Mouse (Mus musculus) liver, embryonic 12.5 days (tissue): ENCODE measurements around the gene BC005624. TPM values are rescaled to one million over a fixed set of nuclear protein-coding genes. Genes with fewer than 3 reads are reported as not detected.
A peak's percentile ranks its signal among the peaks of the same experiment; 100 is the strongest.

Experiments
- ATAC-seq: fragments of 200-750 bp; cut with Nextera tagmentation; 2 replicates; pipeline ENCODE4 v1.8.0; 2017; ENCODE audit warnings: moderate number of reproducible peaks, mild to moderate bottlenecking, moderate library complexity
- H3K27ac ChIP-seq: fragments of 300-500 bp; sonication (generic); 2 replicates; pipeline ENCODE4 v1.5.1; 2016; ENCODE audit warnings: mild to moderate bottlenecking
- H3K27me3 ChIP-seq: fragments of 300-500 bp; sonication (generic); replicated peaks from 2 replicates; pipeline ENCODE4 v1.6.1; 2016; ENCODE audit warnings: mild to moderate bottlenecking, moderate library complexity
- H3K36me3 ChIP-seq: fragments of 300-500 bp; sonication (generic); 2 replicates; pipeline ENCODE4 v1.6.1; 2016; ENCODE audit warnings: mild to moderate bottlenecking, moderate library complexity
- H3K4me1 ChIP-seq: fragments of 300-500 bp; sonication (generic); 2 replicates; pipeline ENCODE4 v1.6.1; 2016
- H3K4me2 ChIP-seq: fragments of 300-500 bp; sonication (generic); 2 replicates; pipeline ENCODE4 v1.6.1; 2016; ENCODE audit warnings: mild to moderate bottlenecking, moderate library complexity
- H3K4me3 ChIP-seq: fragments of 300-500 bp; sonication (generic); 2 replicates; pipeline ENCODE4 v1.5.1; 2016; ENCODE audit warnings: mild to moderate bottlenecking, moderate library complexity
- H3K9ac ChIP-seq: fragments of 300-500 bp; sonication (generic); 2 replicates; pipeline ENCODE4 v1.6.1; 2016; ENCODE audit warnings: mild to moderate bottlenecking, moderate library complexity
- H3K9me3 ChIP-seq: fragments of 300-500 bp; sonication (generic); replicated peaks from 2 replicates; pipeline ENCODE4 v1.6.1; 2016; ENCODE audit warnings: mild to moderate bottlenecking, moderate library complexity
- WGBS: fragments of 180-500 bp; shearing (Covaris S2); methylation state at CpG from one replicate; pipeline ENCODE4 v1.1.7; 2016; ENCODE audit not compliant: insufficient replicate concordance; 5-methylcytosine and 5-hydroxymethylcytosine counted together
- polyA plus RNA-seq: library from polyadenylated mRNA; unstranded; fragments of >200 nt; fragmentation: Nextera tagmentation; extraction: Ambion mirVana; gene quantifications from 2 replicates; pipeline ENCODE4 v1.2.1, GENCODE M21; 2016

The BC005624 gene
- polyA plus RNA-seq, 1 experiment from 2014 or later = 36.9 TPM

DNA sequence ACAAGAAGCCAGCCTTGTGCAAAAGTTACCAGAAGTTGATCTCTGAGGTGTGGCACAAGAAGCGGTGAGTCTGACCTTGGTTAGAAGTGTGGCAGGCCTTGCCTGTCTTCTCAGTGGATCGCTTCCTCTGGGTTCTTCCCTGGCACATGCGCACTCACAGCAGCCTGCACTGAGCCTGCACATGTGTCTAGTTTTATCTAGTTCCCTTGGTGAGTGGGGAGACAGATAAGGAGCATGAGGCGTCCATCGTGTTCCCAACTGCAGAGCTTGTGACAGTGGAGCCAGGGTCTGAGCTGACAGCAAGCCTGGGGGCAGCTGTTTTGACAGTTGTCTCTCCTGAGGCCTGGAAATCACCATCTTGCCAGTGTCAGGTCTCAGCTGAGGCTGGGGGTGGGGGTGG lies 24.4 kb upstream of the BC005624 start:
- H3K27ac ChIP-seq = peak overlapping the region; percentile 89
- peaks cover 48% of the 10 kb centered on the region for H3K4me1 ChIP-seq
- peak overlapping the region; percentile 70 for H3K4me2 ChIP-seq
- 10% methylated on average over 5 of the region's 5 CpGs for WGBS
- H3K4me3 ChIP-seq = peak overlapping the region; percentile 45
- peak; percentile 90 for ATAC-seq
- H3K9ac ChIP-seq = peak overlapping the region; percentile 70
- H3K36me3 ChIP-seq = peaks cover 37% of the 10 kb centered on the region
- H3K9me3 ChIP-seq = no peaks in the 10 kb centered on the region
- H3K27me3 ChIP-seq = no peaks in the 10 kb centered on the region

GRCm38 (mm10) chr2:31005453-31005852 lies 23.5 kb upstream of the BC005624 start:
- H3K9me3 ChIP-seq = no peaks in the 10 kb centered on the region
- peak overlapping the region; percentile 45 for H3K4me3 ChIP-seq
- 15% methylated on average over 2 of the region's 2 CpGs for WGBS
- H3K4me2 ChIP-seq = peak overlapping the region; percentile 70
- peaks cover 48% of the 10 kb centered on the region for H3K4me1 ChIP-seq
- ATAC-seq = peak; percentile 61
- peak overlapping the region; percentile 89 for H3K27ac ChIP-seq
- H3K27me3 ChIP-seq = no peaks in the 10 kb centered on the region
- peak overlapping the region; percentile 70 for H3K9ac ChIP-seq
- peaks cover 29% of the 10 kb centered on the region for H3K36me3 ChIP-seq

GRCm38 (mm10) chr2:31002857-31003256 lies 20.9 kb upstream of the BC005624 start:
- ATAC-seq = no peak
- H3K27me3 ChIP-seq = no peaks in the 10 kb centered on the region
- H3K9me3 ChIP-seq = no peaks in the 10 kb centered on the region
- H3K36me3 ChIP-seq = peaks cover 26% of the 10 kb centered on the region
- H3K4me1 ChIP-seq = peaks cover 36% of the 10 kb centered on the region
- no peak overlapping the region for H3K4me3 ChIP-seq
- no peak overlapping the region for H3K4me2 ChIP-seq
- no peak overlapping the region for H3K27ac ChIP-seq
- H3K9ac ChIP-seq = no peak overlapping the region
- 86% methylated on average over 10 of the region's 10 CpGs for WGBS

DNA sequence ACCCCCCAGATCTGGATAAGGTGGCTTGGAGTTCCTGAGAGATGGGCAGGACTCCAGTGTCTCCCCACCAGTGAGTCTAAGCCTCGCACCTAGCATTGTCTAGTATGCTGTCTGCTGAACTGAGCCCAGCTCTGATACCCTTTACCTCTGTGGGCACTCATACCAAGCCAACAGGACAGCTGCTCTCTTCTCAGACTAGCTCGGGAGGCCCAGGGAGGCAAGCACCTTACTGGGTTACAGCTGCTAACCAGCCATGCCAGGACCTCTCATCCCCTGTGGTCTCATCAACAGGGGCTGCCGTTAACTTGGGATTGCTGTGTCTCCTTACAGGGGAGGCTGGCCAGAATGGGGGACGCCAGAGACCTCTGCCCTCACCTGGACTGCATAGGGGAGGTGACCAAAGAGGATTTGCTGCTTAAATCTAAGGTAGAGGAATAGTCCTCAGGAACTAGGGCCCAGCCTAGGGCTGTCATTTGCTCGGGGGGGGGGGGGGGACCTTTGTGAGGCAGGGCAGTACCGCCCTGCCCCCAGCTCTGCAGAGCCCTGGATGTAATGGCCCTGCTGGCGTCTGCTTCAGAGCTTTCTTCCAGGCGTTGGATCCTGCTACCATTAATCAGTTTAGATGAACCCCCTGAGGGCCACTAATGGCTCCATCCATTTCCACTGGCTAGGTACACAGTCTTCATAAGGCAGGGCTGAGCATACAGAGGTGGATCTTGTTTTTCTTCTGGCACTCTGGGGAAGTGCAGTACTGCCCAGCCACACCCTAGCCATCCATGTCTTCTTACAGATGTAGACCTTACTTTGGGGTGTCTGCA lies 16.7 kb upstream of the BC005624 start:
- H3K27ac ChIP-seq = no peak overlapping the region
- ATAC-seq = no peak
- H3K4me1 ChIP-seq = no peaks in the 10 kb centered on the region
- no peaks in the 10 kb centered on the region for H3K9me3 ChIP-seq
- H3K27me3 ChIP-seq = no peaks in the 10 kb centered on the region; the same call in 1 of the 2 replicates
- peaks cover 14% of the 10 kb centered on the region for H3K36me3 ChIP-seq
- no peak overlapping the region for H3K4me3 ChIP-seq
- 68% methylated on average over 8 of the region's 8 CpGs for WGBS
- H3K4me2 ChIP-seq = no peak overlapping the region
- H3K9ac ChIP-seq = no peak overlapping the region

DNA sequence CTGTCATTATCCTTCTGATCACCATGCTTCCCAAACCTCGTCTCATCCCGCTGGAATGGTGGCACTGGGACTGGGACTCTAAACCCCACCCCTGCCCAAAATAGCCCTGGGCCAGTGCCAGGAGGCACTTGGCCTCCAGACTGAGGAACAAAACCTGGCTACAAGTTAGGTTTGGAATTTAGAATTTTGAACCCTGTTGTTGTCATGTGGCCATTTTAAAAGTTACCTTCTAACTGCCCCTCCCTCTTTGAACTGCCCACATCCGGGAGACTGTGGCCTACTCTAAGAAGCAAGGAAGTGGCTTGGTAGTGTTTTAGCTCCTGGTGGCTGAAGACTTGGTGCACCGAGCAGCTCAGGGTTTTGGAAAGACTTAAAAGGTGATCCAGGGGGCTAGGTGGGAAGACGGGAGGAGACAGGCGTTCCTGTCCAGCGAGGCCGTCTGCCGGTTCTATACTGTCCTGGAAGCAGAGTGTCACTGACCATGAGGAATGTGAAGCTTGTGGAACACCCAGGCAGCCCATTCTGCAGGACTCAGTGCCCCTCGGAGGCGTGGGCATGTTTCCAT lies 13.5 kb upstream of the BC005624 start:
- Histone ChIP-seq H3K36me3 (no peaks in the 10 kb centered on the region), H3K27ac (no peak overlapping the region), H3K4me3 (no peak overlapping the region), H3K4me1 (no peaks in the 10 kb centered on the region), H3K27me3 (no peaks in the 10 kb centered on the region; the same call in 1 of the 2 replicates), H3K9me3 (no peaks in the 10 kb centered on the region), H3K9ac (no peak overlapping the region), H3K4me2 (no peak overlapping the region)
- ATAC-seq = no peak
- WGBS = 75% methylated on average over 11 of the region's 11 CpGs

DNA sequence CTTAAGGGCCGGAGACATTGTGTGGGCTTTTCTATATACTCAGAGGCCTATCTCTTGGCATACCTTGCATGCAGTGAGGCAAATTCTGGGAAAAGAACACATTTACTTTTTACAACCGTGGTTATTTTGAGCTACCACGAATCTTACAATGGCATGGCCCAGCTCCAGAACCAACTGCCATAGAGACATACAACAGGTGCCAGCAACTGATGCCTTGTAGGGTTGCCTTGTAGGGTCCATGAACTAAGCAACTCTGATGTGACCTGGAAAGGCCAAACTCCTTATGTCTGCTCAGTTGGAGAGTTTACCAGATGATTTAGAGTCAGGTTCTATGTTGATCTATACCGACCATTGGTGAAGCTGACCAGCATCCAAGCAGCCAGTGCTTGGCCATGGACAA lies 12.9 kb upstream of the BC005624 start:
- no peak for ATAC-seq
- Histone ChIP-seq H3K36me3 (no peaks in the 10 kb centered on the region), H3K4me1 (no peaks in the 10 kb centered on the region), H3K4me2 (no peak overlapping the region), H3K4me3 (no peak overlapping the region), H3K27me3 (no peaks in the 10 kb centered on the region; the same call in 1 of the 2 replicates), H3K9ac (no peak overlapping the region), H3K9me3 (no peaks in the 10 kb centered on the region), H3K27ac (no peak overlapping the region)
- WGBS = 79% methylated on average over 4 of the region's 4 CpGs

GRCm38 (mm10) chr2:30990221-30990620 lies 8.2 kb upstream of the BC005624 start:
- H3K9ac ChIP-seq = no peak overlapping the region
- H3K9me3 ChIP-seq = no peaks in the 10 kb centered on the region
- ATAC-seq = no peak
- no peak overlapping the region for H3K27ac ChIP-seq
- no peaks in the 10 kb centered on the region for H3K36me3 ChIP-seq
- no peak overlapping the region for H3K4me3 ChIP-seq
- 69% methylated on average over 9 of the region's 9 CpGs for WGBS
- peaks cover 11% of the 10 kb centered on the region for H3K4me1 ChIP-seq
- H3K4me2 ChIP-seq = no peak overlapping the region
- no peaks in the 10 kb centered on the region for H3K27me3 ChIP-seq

DNA sequence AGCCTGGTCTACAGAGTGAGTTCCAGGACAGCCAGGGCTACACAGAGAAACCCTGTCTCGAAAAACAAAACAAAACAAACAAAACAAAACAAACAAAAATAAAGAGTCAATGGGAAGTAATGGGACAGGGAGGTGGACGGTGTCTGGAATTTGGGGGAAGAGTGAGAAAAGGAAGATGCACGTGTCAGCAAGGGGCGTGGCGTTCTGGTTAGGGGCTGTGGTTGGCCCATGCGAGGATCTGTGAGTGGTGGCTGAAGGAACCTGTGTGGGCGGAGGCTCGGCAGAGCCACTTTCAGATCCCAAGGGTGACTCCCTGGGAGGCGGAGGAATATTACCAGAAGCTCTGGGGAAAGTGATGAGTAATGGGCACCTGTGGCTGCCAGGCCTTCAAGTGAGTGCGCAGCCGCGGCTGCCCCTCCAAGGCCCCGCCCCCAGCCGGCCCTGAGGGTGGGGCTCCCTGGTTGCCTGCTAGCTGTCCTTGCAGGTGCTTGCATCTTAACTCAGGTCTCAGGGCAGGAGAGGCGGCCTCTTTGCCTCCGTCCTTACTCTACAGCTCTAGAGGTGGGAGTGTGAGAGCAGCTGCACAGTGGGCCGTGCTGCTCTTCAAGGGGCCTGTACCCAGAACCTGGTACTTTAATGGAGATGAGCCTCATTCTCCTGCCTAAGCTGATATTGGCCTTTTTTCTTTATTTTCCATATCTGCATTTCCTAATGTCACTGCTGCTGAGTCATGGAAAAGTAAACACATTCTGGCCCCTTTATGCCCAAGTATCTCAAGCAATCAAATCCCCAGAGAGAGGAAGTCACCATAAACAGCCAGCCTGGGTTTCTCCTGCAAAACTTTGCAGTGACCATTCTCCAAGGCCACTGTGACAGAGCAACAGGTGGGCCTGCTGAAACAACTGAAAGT lies 3.4 kb upstream of the BC005624 start:
- no peak for ATAC-seq

DNA sequence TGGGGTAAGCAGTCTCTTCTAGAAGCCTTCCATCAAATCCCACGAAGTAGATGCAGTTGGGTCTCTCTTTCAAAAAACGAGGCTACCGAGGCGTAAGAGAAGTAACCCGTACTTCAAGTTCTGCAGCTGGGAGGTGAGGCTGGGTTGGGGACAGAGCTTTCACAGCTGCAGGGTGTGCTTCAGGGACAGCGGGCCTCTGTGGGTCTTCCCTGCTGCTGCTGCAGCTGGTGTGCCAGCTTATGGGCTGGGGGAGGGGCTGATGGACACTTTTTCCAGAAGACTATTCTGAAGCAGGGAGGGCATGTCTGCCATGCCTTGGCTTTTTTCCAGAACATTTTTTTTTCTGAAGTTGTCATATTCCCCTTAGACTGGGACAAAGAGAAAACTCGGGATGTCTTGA lies 1.0 kb upstream of the BC005624 start:
- H3K9ac ChIP-seq = peak overlapping the region; percentile 75
- H3K27ac ChIP-seq = 0 out of 2 replicates have a peak overlapping the region, but pooled peaks have one; percentile 68
- H3K4me2 ChIP-seq = peak overlapping the region; percentile 93
- no peak for ATAC-seq
- H3K4me3 ChIP-seq = peak overlapping the region; percentile 81
- peaks cover 45% of the 10 kb centered on the region for H3K4me1 ChIP-seq
- H3K9me3 ChIP-seq = no peaks in the 10 kb centered on the region
- WGBS = 60% methylated on average over 7 of the region's 7 CpGs
- no peaks in the 10 kb centered on the region for H3K27me3 ChIP-seq
- peaks cover 20% of the 10 kb centered on the region for H3K36me3 ChIP-seq

More for the DNA sequence above, 3.4 kb upstream of the BC005624 start:
- H3K4me2 ChIP-seq = peak overlapping the region; percentile 61
- 25% methylated on average over 17 of the region's 17 CpGs for WGBS
- H3K4me1 ChIP-seq = peaks cover 40% of the 10 kb centered on the region
- H3K36me3 ChIP-seq = no peaks in the 10 kb centered on the region
- no peak overlapping the region for H3K9ac ChIP-seq
- H3K4me3 ChIP-seq = no peak overlapping the region
- no peaks in the 10 kb centered on the region for H3K9me3 ChIP-seq
- H3K27ac ChIP-seq = 0 out of 2 replicates have a peak overlapping the region, but pooled peaks have one; percentile 32
- H3K27me3 ChIP-seq = no peaks in the 10 kb centered on the region

DNA sequence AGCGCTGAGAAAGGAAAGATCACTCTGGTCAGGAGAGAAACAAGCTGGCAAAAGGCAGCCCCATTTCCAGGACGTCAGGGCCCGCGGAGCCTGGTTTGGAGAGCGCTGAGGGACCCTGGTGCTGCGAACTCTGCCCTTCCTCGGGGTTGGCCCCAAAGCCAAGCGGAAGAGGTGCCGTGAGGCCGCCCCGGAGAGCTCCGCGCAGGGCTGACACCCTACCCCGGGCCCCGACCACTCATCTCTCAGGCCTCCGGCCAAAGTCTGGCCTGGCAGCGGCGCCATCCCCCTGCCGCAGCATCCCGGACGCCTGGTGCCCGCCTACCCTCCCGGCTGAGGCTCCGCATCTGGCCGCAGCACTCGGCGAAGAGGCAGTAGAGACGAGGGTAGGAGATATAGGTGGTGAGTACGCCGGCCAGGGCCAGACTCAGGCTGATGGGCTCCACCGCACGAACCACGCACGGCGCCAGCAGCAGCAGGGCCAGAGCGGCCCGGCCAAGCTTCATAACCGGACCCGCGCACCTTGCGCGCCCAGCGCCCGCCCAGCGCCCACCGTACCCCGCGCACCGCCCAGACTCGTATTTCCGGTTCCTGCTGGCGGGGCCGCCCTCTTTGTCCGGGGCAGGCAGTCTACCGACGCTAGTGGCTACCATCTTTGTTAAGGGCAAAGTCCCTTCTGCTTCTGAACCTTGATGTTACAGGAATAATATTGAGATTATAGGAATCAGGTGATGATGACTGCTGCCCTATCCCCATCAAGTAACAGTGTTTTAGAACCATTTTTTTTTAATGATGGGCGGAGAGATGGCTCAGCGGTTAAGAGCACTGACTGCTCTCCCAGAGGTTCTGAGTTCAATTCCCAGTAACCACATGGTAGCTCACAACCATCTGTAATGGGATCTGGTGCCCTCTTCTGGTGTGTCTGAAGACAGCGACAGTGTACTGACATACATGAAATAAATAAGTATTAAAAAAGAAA lies 14.4 kb downstream of the BC005624 start, which contains the start of gene Tor1a:
Gene Tor1a, minus strand, starts transcription at position 582 of the 976 bp plus-strand sequence.
- H3K36me3 ChIP-seq = peaks cover 48% of the 10 kb centered on the region
- ATAC-seq = peak; percentile 92
- peak within 1 kb of the TSS; percentile 89 for H3K4me2 ChIP-seq
- 2% methylated on average over 59 of the region's 59 CpGs for WGBS
- H3K27ac ChIP-seq = peak within 1 kb of the TSS; percentile 81
- H3K4me3 ChIP-seq = peak within 1 kb of the TSS; percentile 97
- no peaks in the 10 kb centered on the region for H3K27me3 ChIP-seq
- no peaks in the 10 kb centered on the region for H3K9me3 ChIP-seq
- H3K4me1 ChIP-seq = peaks cover 32% of the 10 kb centered on the region
- H3K9ac ChIP-seq = peak within 1 kb of the TSS; percentile 94

- Histone ChIP-seq H3K4me2 (peak overlapping the region; percentile 89), H3K27me3 (no peaks in the 10 kb centered on the region), H3K9ac (peak overlapping the region; percentile 94), H3K27ac (peak overlapping the region; percentile 81), H3K4me1 (peaks cover 35% of the 10 kb centered on the region), H3K9me3 (no peaks in the 10 kb centered on the region), H3K36me3 (peaks cover 51% of the 10 kb centered on the region), H3K4me3 (peak overlapping the region; percentile 97)
- WGBS = 8% methylated on average over 16 of the region's 16 CpGs
- 0 out of 2 replicates have a peak, but pooled peaks have one; percentile 38 for ATAC-seq
Observed at GRCm38 (mm10) chr2:30966826-30967225, 15.2 kb downstream of the BC005624 start.
